Comparison of ENCODE assay signal across 8 mouse cellular contexts in the genomic region with DNA sequence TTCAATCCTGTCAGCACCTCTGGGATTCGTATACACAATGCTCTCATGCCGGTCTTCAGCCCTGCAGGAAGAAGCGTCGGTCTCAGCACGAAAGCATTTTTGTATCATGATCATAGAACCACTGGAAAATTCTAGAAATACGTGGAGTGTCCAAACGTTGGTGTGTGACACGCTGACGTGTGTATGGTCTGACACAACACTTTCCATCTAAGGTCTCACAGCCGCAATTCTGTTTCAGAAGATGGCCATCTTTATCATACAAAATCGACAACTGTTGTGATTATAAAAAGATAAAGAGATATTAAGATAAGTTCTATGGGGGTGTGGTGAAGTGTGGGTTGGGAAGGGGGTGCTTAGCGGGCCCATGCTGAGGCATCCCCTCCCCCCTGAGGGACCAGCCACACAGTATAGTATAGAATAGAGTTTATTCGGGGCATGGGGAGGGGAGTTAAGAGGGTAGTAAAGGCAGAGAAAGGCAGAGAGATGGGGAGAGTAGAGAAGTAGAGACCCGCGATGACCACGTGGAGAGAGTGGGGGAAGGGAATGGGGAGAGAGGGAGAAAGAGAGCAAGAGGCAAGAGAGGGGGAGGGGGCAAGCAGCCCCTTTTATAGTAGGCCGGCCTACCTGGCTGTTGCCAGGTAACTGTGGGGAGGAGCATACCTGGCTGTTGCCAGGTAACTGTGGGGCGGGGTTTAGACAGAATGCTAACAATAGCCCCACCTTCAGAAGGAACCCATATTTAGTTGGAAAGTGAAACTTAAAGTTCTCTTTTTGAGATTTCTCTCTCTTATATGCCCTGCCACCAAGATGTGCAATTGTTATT.
A peak's percentile ranks its signal among the peaks of the same experiment; 100 is the strongest.
DNase-seq lines count a peak whose midpoint lies in the region; ATAC-seq and TF ChIP-seq lines count a peak whose summit lies in the region.

No protein-coding gene starts in this region.

- no peak for DNase-seq in layer of hippocampus, adult 2 months (ENCODE audit: low spot score in 2 of 2)
- DNase-seq in layer of hippocampus, adult 9-11 months = no peak
- peak; percentile 45 to 56 for DNase-seq in lung, postnatal 4 days
- DNase-seq in gastrocnemius, postnatal 36 days = no peak
- DNase-seq in cerebellum, adult 8-10 months = no peak

- WGBS in forebrain, embryonic 12.5 days = 43% methylated on average over 18 of the region's 18 CpGs
- WGBS in kidney, embryonic 15.5 days = 42% methylated on average over 18 of the region's 18 CpGs

- peak overlapping the region; percentile 50 for H3K4me2 ChIP-seq in forebrain, embryonic 12.5 days
- H3K4me2 ChIP-seq in kidney, embryonic 15.5 days = peak overlapping the region; percentile 77

- peaks cover 33% of the 10 kb centered on the region; the same call in 1 of the 2 replicates for H3K27me3 ChIP-seq in forebrain, embryonic 12.5 days
- H3K27me3 ChIP-seq in kidney, embryonic 15.5 days = peaks cover 4% of the 10 kb centered on the region; the same call in 1 of the 2 replicates

- H3K36me3 ChIP-seq in forebrain, embryonic 12.5 days (replicated peaks) = no peaks in the 10 kb centered on the region
- H3K36me3 ChIP-seq in kidney, embryonic 15.5 days = no peaks in the 10 kb centered on the region

- TF ChIP-seq CTCF in layer of hippocampus, adult 2 months (conservative IDR thresholded peaks at IDR 0.05) = no peak

- peak overlapping the region; percentile 87 for H3K27ac ChIP-seq in layer of hippocampus, adult 2 months
- no peak overlapping the region for H3K27ac ChIP-seq in forebrain, embryonic 12.5 days
- H3K27ac ChIP-seq in kidney, embryonic 15.5 days = 0 out of 2 replicates have a peak overlapping the region, but pooled peaks have one; percentile 75

- intact Hi-C loops in gastrocnemius, postnatal 36 days (cut with DNase I) = no loop called here

- ATAC-seq in forebrain, embryonic 12.5 days (ENCODE audit: low FRiP score) = no peak
- peak; percentile 49 for ATAC-seq in kidney, embryonic 15.5 days (replicated peaks; ENCODE audit: low FRiP score)
- ATAC-seq in inflammation-experienced regulatory T-cells, adult 6 months = no peak

- H3K9ac ChIP-seq in forebrain, embryonic 12.5 days = no peak overlapping the region
- peak overlapping the region; percentile 31 for H3K9ac ChIP-seq in kidney, embryonic 15.5 days

- H3K4me3 ChIP-seq in layer of hippocampus, adult 2 months = peak overlapping the region; percentile 22; the same call in 1 of the 2 replicates
- peak overlapping the region; percentile 22 for H3K4me3 ChIP-seq in forebrain, embryonic 12.5 days (replicated peaks)
- peak overlapping the region; percentile 44 for H3K4me3 ChIP-seq in kidney, embryonic 15.5 days (replicated peaks)

- H3K4me1 ChIP-seq in forebrain, embryonic 12.5 days = peaks cover 47% of the 10 kb centered on the region
- H3K4me1 ChIP-seq in kidney, embryonic 15.5 days = peaks cover 45% of the 10 kb centered on the region

- no peaks in the 10 kb centered on the region for H3K9me3 ChIP-seq in forebrain, embryonic 12.5 days
- no peaks in the 10 kb centered on the region for H3K9me3 ChIP-seq in kidney, embryonic 15.5 days (replicated peaks)

Comparison
In these comparisons a context has a peak if more than half of its experiments do, and no peak if none do; other contexts are left out.
1. DNase-seq: peak in lung, postnatal 4 days (2 of 2); none in layer of hippocampus, adult 2 months (0 of 2), layer of hippocampus, adult 9-11 months (single experiment), gastrocnemius, postnatal 36 days (0 of 2) and cerebellum, adult 8-10 months (single experiment).
2. Peak in every context shown above with its lines, with median percentiles within 50 percentile points of each other: H3K4me3 ChIP-seq.